Mouse (Mus musculus) heart, adult 10 weeks (tissue): Measurements from ENCODE around the gene Olfr518. TPM values are rescaled to one million over a fixed set of nuclear protein-coding genes. Genes with fewer than 3 reads are reported as not detected.

Experiments
- polyA plus RNA-seq: library from polyadenylated mRNA; stranded (reverse); fragments of 350-450 nt; fragmentation: Illumina TruSeq; extraction: RNeasy Lipid Tissue Mini Kit (QIAGEN cat#74804); gene quantifications from one replicate; pipeline ENCODE4 v1.2.3, GENCODE M21; 2014; ENCODE audit warnings: low read depth, low replicate concordance

Olfr518 gene
- polyA plus RNA-seq: not detected

GRCm38 (mm10) chr7:108884906-108885305, at the start of gene Olfr518:
Gene Olfr518 (minus strand): TSS chr7:108885006.

GRCm38 (mm10) chr7:108933794-108934731, 49.3 kb upstream of the Olfr518 start, which contains the start of gene Eif3f:
Gene Eif3f (plus strand): TSS chr7:108934417.

GRCm38 (mm10) chr7:108929726-108930393, 45.1 kb upstream of the Olfr518 start, which contains the start of gene Nlrp10:
Gene Nlrp10 (minus strand): TSS chr7:108930178.

GRCm38 (mm10) chr7:108894320-108894719, 9.5 kb upstream of the Olfr518 start, which contains the start of gene Olfr519:
Gene Olfr519 (minus strand): TSS chr7:108894420.

GRCm38 (mm10) chr7:108872279-108872678, 12.5 kb downstream of the Olfr518 start, which contains the start of gene Olfr517:
Gene Olfr517 (minus strand): TSS chr7:108872379.

GRCm38 (mm10) chr7:108850429-108850828, 34.4 kb downstream of the Olfr518 start, which contains the start of gene Olfr516:
Gene Olfr516 (minus strand): TSS chr7:108850529.

Other genes starting within 250 kb of the Olfr518 start
- not detected for gene Olfr509, start 233.1 kb downstream of the Olfr518 start, polyA plus RNA-seq
- gene Olfr510, start 218.6 kb downstream of the Olfr518 start, polyA plus RNA-seq: not detected
- gene Olfr512, start 171.7 kb downstream of the Olfr518 start, polyA plus RNA-seq: not detected
- not detected for gene Olfr513, start 134.0 kb downstream of the Olfr518 start, polyA plus RNA-seq
- gene Olfr514, start 59.0 kb downstream of the Olfr518 start, polyA plus RNA-seq: not detected
- not detected for gene Olfr516, start 34.5 kb downstream of the Olfr518 start, polyA plus RNA-seq
- gene Olfr517, start 12.6 kb downstream of the Olfr518 start, polyA plus RNA-seq: not detected
- gene Olfr519, start 9.4 kb upstream of the Olfr518 start, polyA plus RNA-seq: not detected
- gene Nlrp10, start 45.2 kb upstream of the Olfr518 start, polyA plus RNA-seq: 18.9 TPM
- 84.8 TPM for gene Eif3f, start 49.4 kb upstream of the Olfr518 start, polyA plus RNA-seq
- 0.52 TPM for gene Tub, start 65.3 kb upstream of the Olfr518 start, polyA plus RNA-seq
- 1.6 TPM for gene Ric3, start 198.3 kb upstream of the Olfr518 start, polyA plus RNA-seq